ENCODE assay signal across 8 mouse cellular contexts in genomic region chr9:110781256-110781721, GRCm38 (mm10). TPM values are rescaled to one million over a fixed set of nuclear protein-coding genes. Genes with fewer than 3 reads are reported as not detected.
DNase-seq lines count a peak whose midpoint lies in the region; ATAC-seq lines count a peak whose summit lies in the region.

No protein-coding gene starts in this region.

- 0 out of 2 replicates have a peak, but pooled peaks cover 5% of the 10 kb centered on the region for H3K9me3 ChIP-seq in megakaryocyte, embryonic 14.5 days

- peak; percentile 95 for DNase-seq in ZHBTc4 (ENCODE audit: low read depth, low spot score)
- DNase-seq in gastrocnemius, adult 8-10 months (ENCODE audit: low spot score in 2 of 2): peak; percentile 91 to 92
- DNase-seq in hindlimb bud, embryonic 11.5 days (ENCODE audit: extremely low spot score, low read depth, low spot score): peak; percentile 46
- DNase-seq in left cerebral cortex, adult 8-10 months (ENCODE audit: low spot score in 2 of 2): peak; percentile 86 to 89
- DNase-seq in right cerebral cortex, postnatal 10 days (ENCODE audit: low spot score in 2 of 2): peak; percentile 93 to 95
- peak; percentile 96 for DNase-seq in urinary bladder, postnatal 25 days (ENCODE audit: low spot score)

- peaks cover 24% of the 10 kb centered on the region for H3K4me1 ChIP-seq in megakaryocyte, embryonic 14.5 days

- H3K27me3 ChIP-seq in megakaryocyte, embryonic 14.5 days (replicated peaks): peaks cover 53% of the 10 kb centered on the region

- H3K36me3 ChIP-seq in megakaryocyte, embryonic 14.5 days (replicated peaks; ENCODE audit: low read length): no peaks in the 10 kb centered on the region

- H3K4me3 ChIP-seq in megakaryocyte, embryonic 14.5 days (replicated peaks): peak overlapping the region; percentile 92

- ATAC-seq in common myeloid progenitor, adult 5-6 weeks (replicated peaks; ENCODE audit: low read depth, poor library complexity, severe bottlenecking): peak; percentile 84

RNA-seq across cellular contexts. Expression of gene Prss42, which starts 16.7 kb away (rescaled TPM):
- total RNA-seq in common myeloid progenitor, adult 5-6 weeks (2017): not detected in 2 replicates
- total RNA-seq in gastrocnemius, adult 8-10 months (2022): not detected
- not detected for total RNA-seq in left cerebral cortex, adult 8-10 months (2022)
- not detected in 2 replicates for polyA plus RNA-seq in megakaryocyte, embryonic 14.5 days (2012; ENCODE audit: insufficient read depth, low replicate concordance)

RNA-seq across cellular contexts. Expression of gene Prss44, which starts 32.5 kb away (rescaled TPM):
- total RNA-seq in common myeloid progenitor, adult 5-6 weeks (2017): not detected in 2 replicates
- total RNA-seq in gastrocnemius, adult 8-10 months (2022): not detected
- not detected for total RNA-seq in left cerebral cortex, adult 8-10 months (2022)
- polyA plus RNA-seq in megakaryocyte, embryonic 14.5 days (2012; ENCODE audit: insufficient read depth, low replicate concordance): not detected in 2 replicates

RNA-seq across cellular contexts. Expression of gene Pth1r, which starts 34.3 kb away (rescaled TPM):
- 0.23 TPM in 1 of 2 replicates, not detected in the other for total RNA-seq in common myeloid progenitor, adult 5-6 weeks (2017)
- 1 to 10 TPM in 2 of 4 experiments, under 1 TPM in 2; 0.44 to 1.4 (median 1.0) TPM for total RNA-seq in gastrocnemius, adult 8-10 months (2022)
- 1 to 10 TPM; 8.4 to 8.7 (median 8.6) TPM for total RNA-seq in left cerebral cortex, adult 8-10 months (2022)
- polyA plus RNA-seq in megakaryocyte, embryonic 14.5 days (2012; ENCODE audit: insufficient read depth, low replicate concordance): 0.11 TPM in 1 of 2 replicates, not detected in the other

RNA-seq across cellular contexts. Expression of gene Myl3, which starts 39.6 kb away (rescaled TPM):
- total RNA-seq in common myeloid progenitor, adult 5-6 weeks (2017): not detected in 2 replicates
- 100 to 1,000 TPM; 644 to 855 (median 660) TPM for total RNA-seq in gastrocnemius, adult 8-10 months (2022)
- 1 to 10 TPM in 3 of 4 experiments, not detected in 1; 2.4 to 3.2 (median 2.6) TPM for total RNA-seq in left cerebral cortex, adult 8-10 months (2022)
- polyA plus RNA-seq in megakaryocyte, embryonic 14.5 days (2012; ENCODE audit: insufficient read depth, low replicate concordance): not detected in 2 replicates

RNA-seq across cellular contexts. Expression of gene Prss43, which starts 45.2 kb away (rescaled TPM):
- not detected in 2 replicates for total RNA-seq in common myeloid progenitor, adult 5-6 weeks (2017)
- not detected for total RNA-seq in gastrocnemius, adult 8-10 months (2022)
- total RNA-seq in left cerebral cortex, adult 8-10 months (2022): under 1 TPM; 0.14 to 0.35 (median 0.25) TPM
- not detected in 2 replicates for polyA plus RNA-seq in megakaryocyte, embryonic 14.5 days (2012; ENCODE audit: insufficient read depth, low replicate concordance)

Comparison
In these comparisons a context has a peak if more than half of its experiments do, and no peak if none do; other contexts are left out.
1. Peak in every context shown above with its lines: DNase-seq, ATAC-seq and H3K4me3 ChIP-seq.
2. DNase-seq: peak in every context shown above with its lines; median percentile 96 in urinary bladder, postnatal 25 days; 95 in ZHBTc4; 94 in right cerebral cortex, postnatal 10 days; 92 in gastrocnemius, adult 8-10 months; 88 in left cerebral cortex, adult 8-10 months; 46 in hindlimb bud, embryonic 11.5 days.